Comparison of ENCODE assay signal across 15 mouse cellular contexts in genomic region chr2:92805761-92806160, GRCm38 (mm10).
DNase-seq lines count a peak whose midpoint lies in the region; ATAC-seq and TF ChIP-seq lines count a peak whose summit lies in the region.
"Had no signal": no experiment of that assay in that cellular context is flagged by ENCODE, and none has a peak within 500 bp of the region (broad histone marks: within the 10 kb centered on the region; RNA-seq: fewer than 3 reads in every experiment).

No protein-coding gene starts in this region.

- H3K4me2 ChIP-seq in embryonic facial prominence, embryonic 12.5 days (replicated peaks) = no peak overlapping the region
- H3K4me2 ChIP-seq in hindbrain, embryonic 13.5 days = no peak overlapping the region
- H3K4me2 ChIP-seq in midbrain, embryonic 16.5 days (ENCODE audit: low read length) = no peak overlapping the region
- H3K4me2 ChIP-seq: embryonic facial prominence, embryonic 15.5 days; heart, embryonic 12.5 days; limb, embryonic 13.5 days; lung, embryonic 14.5 days had no signal

- no peak overlapping the region for H3K4me3 ChIP-seq in layer of hippocampus, adult 2 months
- H3K4me3 ChIP-seq in embryonic facial prominence, embryonic 12.5 days = no peak overlapping the region
- H3K4me3 ChIP-seq in hindbrain, embryonic 13.5 days = no peak overlapping the region
- no peak overlapping the region for H3K4me3 ChIP-seq in midbrain, embryonic 16.5 days (ENCODE audit: low read depth, low read length)
- H3K4me3 ChIP-seq: embryonic facial prominence, embryonic 15.5 days; gastrocnemius, adult 2 months; heart, embryonic 12.5 days; limb, embryonic 13.5 days had no signal

- H3K9ac ChIP-seq in embryonic facial prominence, embryonic 12.5 days = no peak overlapping the region
- H3K9ac ChIP-seq in hindbrain, embryonic 13.5 days = peak overlapping the region; percentile 24; the same call in 1 of the 2 replicates
- H3K9ac ChIP-seq in midbrain, embryonic 16.5 days (ENCODE audit: low read depth, low read length) = no peak overlapping the region; the same call in 1 of the 2 replicates
- H3K9ac ChIP-seq: embryonic facial prominence, embryonic 15.5 days; heart, embryonic 12.5 days; limb, embryonic 13.5 days; lung, embryonic 14.5 days had no signal

- DNase-seq in layer of hippocampus, adult 2 months (ENCODE audit: low spot score in 2 of 2) = no peak
- no peak for DNase-seq in layer of hippocampus, postnatal 25 days (ENCODE audit: extremely low spot score in 1 of 2, low spot score in 1 of 2)
- no peak for DNase-seq in adrenal gland, postnatal 25 days
- no peak for DNase-seq in Muller cell, postnatal 12 days (ENCODE audit: inconsistent ontology term)
- DNase-seq in gastrocnemius, postnatal 4 days (ENCODE audit: low spot score in 2 of 2) = no peak
- DNase-seq: cerebellum, postnatal 10 days; gastrocnemius, adult 2 months; lung, embryonic 14.5 days; right cerebral cortex, postnatal 25 days had no signal

- WGBS in embryonic facial prominence, embryonic 12.5 days = 25% methylated on average over 4 of the region's 4 CpGs
- WGBS in hindbrain, embryonic 13.5 days = 31% methylated on average over 4 of the region's 4 CpGs
- WGBS in midbrain, embryonic 16.5 days = 26% methylated on average over 4 of the region's 4 CpGs

- no peak for ATAC-seq in embryonic facial prominence, embryonic 12.5 days (ENCODE audit: insufficient number of reproducible peaks, insufficient read depth, low FRiP score, low TSS enrichment)
- no peak for ATAC-seq in hindbrain, embryonic 13.5 days (ENCODE audit: low FRiP score)
- ATAC-seq in midbrain, embryonic 16.5 days = no peak

- peaks cover 29% of the 10 kb centered on the region for H3K4me1 ChIP-seq in embryonic facial prominence, embryonic 12.5 days
- peaks cover 49% of the 10 kb centered on the region for H3K4me1 ChIP-seq in hindbrain, embryonic 13.5 days (replicated peaks)
- peaks cover 52% of the 10 kb centered on the region for H3K4me1 ChIP-seq in midbrain, embryonic 16.5 days (ENCODE audit: control insufficient read depth, insufficient read depth, low read length)

- peak overlapping the region; percentile 80 for H3K27ac ChIP-seq in layer of hippocampus, adult 2 months
- peak overlapping the region; percentile 67 for H3K27ac ChIP-seq in embryonic facial prominence, embryonic 12.5 days
- peak overlapping the region; percentile 82 for H3K27ac ChIP-seq in hindbrain, embryonic 13.5 days
- H3K27ac ChIP-seq in midbrain, embryonic 16.5 days (ENCODE audit: low read length) = peak overlapping the region; percentile 90
- H3K27ac ChIP-seq: embryonic facial prominence, embryonic 15.5 days; gastrocnemius, adult 2 months; limb, embryonic 13.5 days had no signal

- no peaks in the 10 kb centered on the region; the same call in 1 of the 2 replicates for H3K9me3 ChIP-seq in embryonic facial prominence, embryonic 12.5 days
- H3K9me3 ChIP-seq in hindbrain, embryonic 13.5 days = no peaks in the 10 kb centered on the region
- H3K9me3 ChIP-seq in midbrain, embryonic 16.5 days (replicated peaks; ENCODE audit: control insufficient read depth, low read length, poor library complexity, severe bottlenecking) = no peaks in the 10 kb centered on the region
- H3K9me3 ChIP-seq: embryonic facial prominence, embryonic 15.5 days; heart, embryonic 12.5 days had no signal

- no peaks in the 10 kb centered on the region for H3K36me3 ChIP-seq in embryonic facial prominence, embryonic 12.5 days
- no peaks in the 10 kb centered on the region for H3K36me3 ChIP-seq in hindbrain, embryonic 13.5 days
- no peaks in the 10 kb centered on the region for H3K36me3 ChIP-seq in midbrain, embryonic 16.5 days (ENCODE audit: control insufficient read depth, insufficient read depth, low read length)
- H3K36me3 ChIP-seq: embryonic facial prominence, embryonic 15.5 days; heart, embryonic 12.5 days; limb, embryonic 13.5 days had no signal

- TF ChIP-seq CTCF in layer of hippocampus, adult 2 months (conservative IDR thresholded peaks at IDR 0.05) = no peak

- no peaks in the 10 kb centered on the region for H3K27me3 ChIP-seq in embryonic facial prominence, embryonic 12.5 days
- peaks cover 8% of the 10 kb centered on the region; the same call in 1 of the 2 replicates for H3K27me3 ChIP-seq in hindbrain, embryonic 13.5 days
- H3K27me3 ChIP-seq in midbrain, embryonic 16.5 days (ENCODE audit: control insufficient read depth, insufficient read depth, low read depth, low read length) = no peaks in the 10 kb centered on the region
- H3K27me3 ChIP-seq: embryonic facial prominence, embryonic 15.5 days had no signal
